Mouse (Mus musculus) lung, embryonic 14.5 days (tissue): ENCODE results near the gene Abcc5. TPM values are rescaled to one million over a fixed set of nuclear protein-coding genes. Genes with fewer than 3 reads are reported as not detected.

Experiments
- ATAC-seq: fragments of 200-750 bp; cut with Nextera tagmentation; 2 replicates; pipeline ENCODE4 v1.8.0; 2017; ENCODE audit warnings: mild to moderate bottlenecking, moderate TSS enrichment, moderate library complexity; ENCODE audit not compliant: insufficient read depth
- DNase-seq: peaks from one replicate; pipeline ENCODE4 v3.0.0-alpha.2; 2015
- H3K27ac ChIP-seq: fragments of 300-500 bp; sonication (generic); 2 replicates; pipeline ENCODE4 v1.5.1; 2014; ENCODE audit warnings: low read depth, mild to moderate bottlenecking, moderate library complexity
- H3K27me3 ChIP-seq: fragments of 300-500 bp; sonication (generic); 2 replicates; pipeline ENCODE4 v1.6.1; 2014; ENCODE audit warnings: low read length, control low read depth; ENCODE audit not compliant: insufficient read depth
- H3K36me3 ChIP-seq: fragments of 300-500 bp; sonication (generic); 2 replicates; pipeline ENCODE4 v1.6.1; 2014; ENCODE audit warnings: control low read depth; ENCODE audit not compliant: insufficient read depth
- H3K4me1 ChIP-seq: fragments of 300-500 bp; sonication (generic); 2 replicates; pipeline ENCODE4 v1.6.1; 2014; ENCODE audit warnings: antibody characterized with exemption, control low read depth; ENCODE audit not compliant: insufficient read depth
- H3K4me2 ChIP-seq: fragments of 300-500 bp; sonication (generic); 2 replicates; pipeline ENCODE4 v1.6.1; 2014; ENCODE audit warnings: mild to moderate bottlenecking
- H3K4me3 ChIP-seq: fragments of 300-500 bp; sonication (generic); 2 replicates; pipeline ENCODE4 v1.5.1; 2014; ENCODE audit warnings: low read depth, low read length
- H3K9ac ChIP-seq: fragments of 300-500 bp; sonication (generic); 2 replicates; pipeline ENCODE4 v1.6.1; 2014
- H3K9me3 ChIP-seq: fragments of 300-500 bp; sonication (generic); 2 replicates; pipeline ENCODE4 v1.6.1; 2016; ENCODE audit warnings: low read depth, low read length, control low read depth
- CTCF ChIP-seq: IDR thresholded peaks from 2 replicates; pipeline ENCODE4 v1.5.1; 2016; ENCODE audit warnings: antibody characterized with exemption, low read depth
- whole genome bisulfite sequencing: fragments of 180-500 bp; shearing (Covaris S2); extraction: QIAGEN DNeasy Blood & Tissue Kit; methylation state at CpG from one replicate; pipeline ENCODE4 v1.1.7; 2014; 5-methylcytosine and 5-hydroxymethylcytosine counted together
- polyA plus RNA-seq: library from polyadenylated mRNA; unstranded; fragments of >200 nt; fragmentation: Nextera tagmentation; extraction: Ambion mirVana; gene quantifications from 2 replicates; pipeline ENCODE4 v1.2.1, GENCODE M21; 2014

Abcc5 gene
- polyA plus RNA-seq, 1 experiment from 2014 or later, result 63.0 TPM

- 0 out of 2 replicates have a peak, but pooled peaks cover 3% of the 10 kb centered on the region for H3K36me3 ChIP-seq
- DNase-seq (no peak), ATAC-seq (no peak)
- 75% methylated on average over 8 of the region's 8 CpGs for WGBS
- no peak overlapping the region for H3K27ac ChIP-seq
- H3K4me1 ChIP-seq, result no peaks in the 10 kb centered on the region
- no peak overlapping the region for H3K4me3 ChIP-seq
- H3K9me3 ChIP-seq, result no peaks in the 10 kb centered on the region
- no peak for TF ChIP-seq CTCF
- H3K27me3 ChIP-seq, result no peaks in the 10 kb centered on the region
- no peak overlapping the region for H3K4me2 ChIP-seq
- no peak overlapping the region for H3K9ac ChIP-seq
Measured at GRCm38 (mm10) chr16:20411958-20412570, 14.1 kb downstream of the Abcc5 start.

GRCm38 (mm10) chr16:20405335-20405734 lies 20.9 kb downstream of the Abcc5 start:
- ATAC-seq, result no peak
- Histone ChIP-seq H3K36me3 (peaks cover 24% of the 10 kb centered on the region), H3K4me2 (no peak overlapping the region), H3K9ac (no peak overlapping the region), H3K4me1 (no peaks in the 10 kb centered on the region), H3K4me3 (no peak overlapping the region), H3K9me3 (no peaks in the 10 kb centered on the region), H3K27ac (no peak overlapping the region), H3K27me3 (no peaks in the 10 kb centered on the region)
- 79% methylated on average over 4 of the region's 4 CpGs for WGBS
- no peak for DNase-seq
- TF ChIP-seq CTCF, result no peak

DNA sequence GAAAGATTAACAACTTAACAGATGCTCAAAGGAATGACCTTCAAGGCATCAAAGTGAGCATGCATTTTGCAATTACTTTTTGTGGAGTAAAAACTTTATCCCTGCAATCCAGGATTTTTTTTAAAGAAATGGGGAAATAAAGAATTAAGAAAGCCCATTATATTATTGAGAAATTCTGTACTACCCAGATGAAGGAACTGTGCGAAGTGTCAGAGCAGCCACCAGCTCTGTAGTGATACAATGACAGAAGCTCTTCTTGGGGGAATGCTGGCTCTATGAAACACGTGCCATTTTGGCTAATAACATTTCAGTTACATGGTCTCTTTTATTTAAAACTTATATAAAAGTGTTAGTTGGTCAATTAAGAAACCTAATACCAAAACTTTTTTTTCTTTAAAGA lies 22.9 kb downstream of the Abcc5 start:
- Histone ChIP-seq H3K36me3 (peaks cover 40% of the 10 kb centered on the region), H3K27ac (no peak overlapping the region), H3K9ac (no peak overlapping the region), H3K9me3 (no peaks in the 10 kb centered on the region), H3K27me3 (no peaks in the 10 kb centered on the region), H3K4me2 (no peak overlapping the region), H3K4me3 (no peak overlapping the region), H3K4me1 (no peaks in the 10 kb centered on the region)
- ATAC-seq, result no peak
- DNase-seq, result no peak
- TF ChIP-seq CTCF, result no peak
- WGBS, result 91% methylated on average over 2 of the region's 2 CpGs

GRCm38 (mm10) chr16:20401592-20401991 lies 24.6 kb downstream of the Abcc5 start:
- TF ChIP-seq CTCF, result no peak
- Histone ChIP-seq H3K27ac (no peak overlapping the region), H3K4me3 (no peak overlapping the region), H3K9me3 (no peaks in the 10 kb centered on the region), H3K4me2 (no peak overlapping the region), H3K4me1 (no peaks in the 10 kb centered on the region), H3K36me3 (peaks cover 50% of the 10 kb centered on the region), H3K27me3 (no peaks in the 10 kb centered on the region), H3K9ac (no peak overlapping the region)
- WGBS, result 77% methylated on average over 3 of the region's 3 CpGs
- ATAC-seq, result no peak
- no peak for DNase-seq

- peaks cover 50% of the 10 kb centered on the region for H3K36me3 ChIP-seq
- no peaks in the 10 kb centered on the region for H3K4me1 ChIP-seq
- no peak overlapping the region for H3K4me2 ChIP-seq
- no peak overlapping the region for H3K9ac ChIP-seq
- H3K27ac ChIP-seq, result no peak overlapping the region
- H3K27me3 ChIP-seq, result no peaks in the 10 kb centered on the region
- H3K4me3 ChIP-seq, result no peak overlapping the region
- DNase-seq (no peak), ATAC-seq (no peak)
- 93% methylated on average over 12 of the region's 12 CpGs for WGBS
- H3K9me3 ChIP-seq, result no peaks in the 10 kb centered on the region
- TF ChIP-seq CTCF, result no peak
Measured at GRCm38 (mm10) chr16:20400707-20401591, 25.2 kb downstream of the Abcc5 start.

GRCm38 (mm10) chr16:20396851-20397250 lies 29.3 kb downstream of the Abcc5 start:
- H3K4me2 ChIP-seq, result no peak overlapping the region
- no peaks in the 10 kb centered on the region for H3K9me3 ChIP-seq
- H3K27me3 ChIP-seq, result no peaks in the 10 kb centered on the region
- peaks cover 50% of the 10 kb centered on the region for H3K36me3 ChIP-seq
- TF ChIP-seq CTCF, result no peak
- no peaks in the 10 kb centered on the region for H3K4me1 ChIP-seq
- H3K27ac ChIP-seq, result no peak overlapping the region
- H3K4me3 ChIP-seq, result no peak overlapping the region
- no peak for ATAC-seq
- DNase-seq, result no peak
- WGBS, result 94% methylated on average over 10 of the region's 10 CpGs
- H3K9ac ChIP-seq, result no peak overlapping the region

DNA sequence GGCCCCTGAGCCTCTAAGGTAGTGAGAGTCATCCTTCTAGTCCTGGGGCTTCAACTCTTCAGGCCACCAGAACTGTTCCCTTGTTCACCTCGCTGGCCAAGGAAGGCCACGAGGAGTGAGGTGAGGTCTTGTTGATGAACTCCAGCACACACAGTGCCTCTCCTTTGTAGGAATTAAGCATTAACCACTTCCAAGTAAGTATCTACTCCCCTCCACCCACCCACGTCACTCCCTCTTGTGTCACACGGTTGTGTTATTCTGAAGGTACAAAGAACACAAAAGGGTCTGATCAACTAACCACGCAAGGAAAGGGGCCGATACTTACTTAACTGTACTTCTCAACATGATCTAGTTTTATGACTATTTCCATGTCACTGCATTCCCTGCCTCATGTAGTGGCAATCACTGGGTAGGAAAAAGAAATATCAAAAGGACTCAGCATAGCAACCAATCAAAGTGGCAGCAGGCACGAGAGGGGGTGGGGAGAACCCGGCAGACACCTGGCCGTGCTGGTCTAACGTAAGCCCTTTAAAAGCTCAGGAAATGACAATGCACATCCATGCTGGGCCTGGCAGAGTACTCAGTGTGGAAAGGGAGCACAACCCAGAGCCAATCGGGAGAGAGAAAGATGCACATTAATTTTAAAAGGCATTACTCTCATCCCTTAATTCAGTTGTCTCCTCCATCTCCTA lies 30.8 kb downstream of the Abcc5 start:
- H3K9ac ChIP-seq, result no peak overlapping the region
- H3K9me3 ChIP-seq, result no peaks in the 10 kb centered on the region
- DNase-seq (no peak), ATAC-seq (no peak)
- WGBS, result 85% methylated on average over 11 of the region's 11 CpGs
- H3K27me3 ChIP-seq, result no peaks in the 10 kb centered on the region
- H3K27ac ChIP-seq, result no peak overlapping the region
- no peak for TF ChIP-seq CTCF
- no peaks in the 10 kb centered on the region for H3K4me1 ChIP-seq
- H3K4me3 ChIP-seq, result no peak overlapping the region
- no peak overlapping the region for H3K4me2 ChIP-seq
- peaks cover 56% of the 10 kb centered on the region for H3K36me3 ChIP-seq
